Mouse (Mus musculus) heart, postnatal 25 days (tissue): ENCODE results near the gene Spdef. TPM values are rescaled to one million over a fixed set of nuclear protein-coding genes. Genes with fewer than 3 reads are reported as not detected.

Experiments
- DNase-seq: peaks from one replicate; pipeline ENCODE4 v3.0.0; 2022; ENCODE audit warnings: low spot score
- intact Hi-C: fragments of 180-260 bp; cut with DNase I; formaldehyde crosslinking; loops from one replicate; pipeline ENCODE4 v1.15.1; 2025
- total RNA-seq, 2 experiments: library from RNA; stranded (reverse); gene quantifications; 2 replicates each; pipeline ENCODE4 v1.2.3; 2021

Spdef gene
- total RNA-seq, 2 experiments from 2014 or later, result not detected

DNA sequence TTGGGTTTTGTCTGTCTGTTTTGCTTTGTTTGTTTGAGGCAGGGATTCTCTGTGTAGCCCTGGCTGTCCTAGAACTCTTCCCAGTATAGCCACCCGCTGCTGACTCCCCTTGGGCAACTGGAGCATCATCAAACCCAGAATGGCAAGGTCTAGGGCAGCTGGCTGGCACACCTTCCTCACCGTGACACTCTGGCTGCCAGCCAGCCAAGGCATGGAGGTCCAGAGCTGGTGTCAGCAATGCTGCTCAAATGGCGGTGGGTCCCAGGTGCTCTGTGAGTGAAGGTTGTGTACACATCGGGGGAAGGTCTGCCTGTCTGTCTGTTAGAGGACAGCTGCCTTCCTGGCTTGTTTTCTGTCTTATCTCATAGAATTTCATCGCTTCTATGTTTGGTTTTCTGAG, 3.4 kb upstream of the Spdef start:
- intact Hi-C loops, result no loop called here
- DNase-seq, result no peak

DNA sequence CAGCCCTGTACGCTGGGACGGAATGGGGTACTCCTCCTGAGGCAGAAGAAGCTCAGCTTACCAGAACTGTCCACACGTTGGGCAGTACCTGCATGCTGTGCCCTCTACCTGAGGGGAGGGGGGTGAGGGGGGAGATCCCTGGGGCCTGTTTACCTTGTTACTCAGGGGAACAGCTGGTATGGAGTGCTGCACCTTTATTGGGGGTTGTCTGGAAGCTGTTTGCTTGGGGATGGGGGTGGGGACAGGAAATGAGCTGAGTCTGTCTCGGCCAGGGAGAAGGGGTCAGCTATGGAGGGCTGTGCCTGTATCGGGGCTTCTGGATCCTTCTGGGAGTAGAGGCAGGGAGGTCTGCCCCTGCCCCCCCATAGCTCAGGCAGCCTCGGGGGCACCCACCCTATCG, 2.2 kb downstream of the Spdef start:
- intact Hi-C loops, result no loop called here

DNA sequence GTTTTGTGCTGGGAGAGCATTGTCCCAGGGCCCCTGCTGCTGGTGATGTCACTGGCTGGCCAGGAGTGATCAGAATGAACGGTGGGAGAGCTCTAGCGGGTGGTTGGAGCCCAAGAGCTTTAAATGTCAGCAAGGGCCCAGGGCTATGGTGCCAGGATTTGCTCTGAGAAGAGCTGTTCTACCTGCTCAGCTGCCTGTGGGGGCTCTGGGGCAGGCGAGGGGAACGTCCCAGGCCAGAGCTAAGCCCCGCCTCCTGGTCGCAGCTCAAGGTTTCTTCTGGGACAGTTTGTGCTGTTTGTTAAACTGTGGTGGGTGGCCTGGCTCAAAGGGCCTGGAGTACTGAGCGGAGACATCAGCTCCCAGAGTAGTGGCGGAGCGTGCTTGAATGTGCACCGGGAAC, 3.3 kb downstream of the Spdef start:
- intact Hi-C loops, result no loop called here

More for the DNA sequence above, 2.2 kb downstream of the Spdef start:
- no peak for DNase-seq

DNA sequence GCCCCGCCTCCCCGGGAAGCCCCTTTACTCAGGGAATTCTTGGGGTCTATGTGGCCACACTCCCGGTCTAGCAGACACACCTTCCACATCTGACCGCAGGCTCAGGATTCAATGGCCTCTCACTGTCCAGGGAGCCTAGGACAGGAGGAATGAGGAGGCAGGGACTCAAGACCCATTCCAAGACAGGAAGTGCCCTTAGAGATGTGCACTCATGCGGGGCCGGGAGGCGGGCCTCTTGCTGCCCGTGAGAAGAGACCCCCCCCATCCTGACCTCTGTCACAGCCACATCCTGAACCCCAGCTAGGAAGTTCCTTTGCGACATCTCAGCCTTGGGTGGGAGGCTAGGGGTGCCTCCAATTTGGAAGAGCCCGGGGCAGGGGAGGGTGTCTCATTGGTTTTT, 3.7 kb downstream of the Spdef start:
- intact Hi-C loops, result no loop called here
- no peak for DNase-seq

More for the DNA sequence above, 3.3 kb downstream of the Spdef start:
- DNase-seq, result no peak

DNA sequence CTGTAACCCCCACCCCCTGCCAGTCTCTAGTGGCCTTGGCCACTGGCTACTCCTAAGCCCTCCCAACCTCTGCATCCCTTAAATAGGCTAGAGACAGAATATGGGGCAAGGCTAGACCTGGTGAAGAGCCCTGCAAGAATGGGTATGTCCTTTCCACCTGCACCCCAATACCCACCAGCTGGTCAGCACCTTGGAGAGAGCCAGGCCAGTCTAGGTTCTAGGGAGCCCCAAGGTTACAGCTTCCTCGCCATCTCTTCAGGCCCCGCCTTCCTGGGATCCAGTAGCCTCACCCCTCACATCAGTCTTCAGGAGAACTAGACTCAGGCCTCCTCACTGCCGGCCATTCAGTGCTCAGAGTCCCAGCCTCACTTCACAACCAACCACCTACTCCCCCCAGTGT, 4.4 kb downstream of the Spdef start:
- intact Hi-C loops, result no loop called here

DNA sequence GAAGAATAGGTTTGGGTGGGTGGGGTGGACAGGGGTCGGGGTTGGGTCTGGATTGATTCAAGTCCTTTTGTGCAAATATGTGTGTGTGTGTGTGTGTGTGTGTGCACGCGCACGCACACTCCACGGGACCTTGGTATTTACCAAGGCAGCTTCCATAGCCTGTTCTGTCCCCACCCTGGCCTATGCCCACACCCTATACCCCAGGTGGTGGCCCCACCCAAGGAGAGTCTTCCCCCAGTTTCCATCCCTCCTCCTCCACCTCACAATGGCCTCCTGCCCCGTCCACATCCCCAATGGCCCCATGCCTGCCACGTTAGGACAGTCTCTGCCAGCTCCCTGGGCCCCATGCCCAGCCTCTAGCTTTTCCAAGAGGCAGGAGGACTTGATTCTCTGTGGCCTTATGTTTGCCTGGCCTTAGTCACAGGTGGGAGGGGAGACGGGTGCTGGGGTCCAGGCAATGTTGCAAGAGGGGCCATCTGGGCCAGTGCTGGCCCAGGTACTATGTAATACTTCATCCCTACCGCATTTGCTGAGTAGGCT, 7.6 kb downstream of the Spdef start:
- no peak for DNase-seq
- intact Hi-C loops, result no loop called here

More for the DNA sequence above, 4.4 kb downstream of the Spdef start:
- no peak for DNase-seq

DNA sequence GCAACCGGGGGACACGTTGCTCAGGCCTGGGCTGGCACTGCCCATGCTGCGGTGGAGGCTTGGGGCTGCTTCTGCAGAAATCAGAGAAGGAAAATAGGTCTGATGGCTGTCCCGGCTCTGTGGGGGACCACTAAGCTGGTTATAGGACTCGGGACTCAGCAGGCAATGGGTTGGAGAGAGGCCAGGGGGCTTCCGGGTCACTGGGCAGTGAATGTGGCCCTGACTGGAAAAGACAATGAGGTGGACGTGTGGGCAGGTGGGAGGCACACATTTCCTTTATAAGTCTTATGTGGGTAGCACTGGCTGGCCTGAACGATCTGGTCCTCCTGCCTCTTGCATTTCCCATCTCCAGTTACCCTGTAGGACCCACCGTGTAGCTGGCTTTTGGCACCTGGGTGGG, 8.4 kb downstream of the Spdef start:
- no peak for DNase-seq
- intact Hi-C loops, result no loop called here

DNA sequence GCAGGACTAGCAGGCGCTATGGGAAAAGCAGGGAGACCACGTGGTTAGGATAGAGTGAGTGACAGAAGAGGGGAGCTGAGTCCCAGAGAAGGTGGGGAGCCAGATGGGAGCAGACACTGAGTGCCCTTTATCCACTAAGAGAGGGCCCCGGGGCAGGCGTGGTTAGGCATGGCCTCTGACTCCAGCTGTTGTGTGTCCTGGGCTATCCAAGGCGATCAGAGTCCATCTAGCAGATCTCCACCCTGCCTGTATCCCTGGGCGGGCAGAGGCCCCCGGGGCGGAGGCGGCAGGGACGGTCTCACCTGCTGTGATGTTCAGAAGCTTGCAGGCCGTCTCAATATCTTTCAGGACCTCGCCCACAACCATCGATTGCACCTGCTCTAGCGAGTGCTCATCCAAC, 9.1 kb downstream of the Spdef start:
- intact Hi-C loops, result no loop called here
- no peak for DNase-seq

DNA sequence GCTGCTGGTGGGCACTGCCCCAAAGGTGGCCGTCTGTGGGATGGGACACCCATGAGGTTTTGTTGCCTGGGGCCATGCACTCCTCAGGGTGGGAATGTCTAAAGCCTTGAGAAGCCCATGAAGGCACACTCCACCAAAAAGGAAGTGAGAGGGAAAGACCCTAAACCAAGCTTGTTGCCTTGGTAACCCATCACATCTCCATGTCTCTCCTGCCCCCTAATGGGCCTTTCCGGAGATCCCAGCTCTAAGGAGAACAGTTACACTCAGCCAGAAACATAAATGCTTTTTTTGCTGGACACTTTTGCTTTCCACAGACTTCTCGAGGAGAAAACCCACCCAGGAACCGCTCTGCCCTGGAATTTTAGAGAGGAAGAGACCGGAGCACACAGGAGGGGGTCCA, 10.5 kb downstream of the Spdef start:
- no peak for DNase-seq
- intact Hi-C loops, result no loop called here

DNA sequence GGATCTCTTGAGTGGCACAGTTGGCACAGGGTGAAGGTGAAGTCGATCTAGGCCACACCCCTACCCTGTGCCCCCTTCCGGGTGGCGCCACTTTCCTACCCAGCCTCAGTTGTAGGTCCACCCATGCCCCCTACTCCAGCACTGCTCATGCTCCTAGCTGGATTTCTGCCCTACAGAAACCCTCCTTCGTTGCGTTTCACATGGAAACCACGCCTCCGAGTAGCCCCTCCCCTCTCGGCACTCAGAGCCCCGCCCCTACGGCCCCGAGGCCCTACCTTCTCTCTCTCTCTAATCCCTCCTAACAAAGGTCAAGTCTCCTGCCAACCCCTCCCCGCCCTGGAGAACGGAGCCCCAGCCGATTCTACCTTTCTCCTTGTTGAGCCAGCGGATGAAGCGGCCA, 12.0 kb downstream of the Spdef start:
- intact Hi-C loops, result no loop called here

DNA sequence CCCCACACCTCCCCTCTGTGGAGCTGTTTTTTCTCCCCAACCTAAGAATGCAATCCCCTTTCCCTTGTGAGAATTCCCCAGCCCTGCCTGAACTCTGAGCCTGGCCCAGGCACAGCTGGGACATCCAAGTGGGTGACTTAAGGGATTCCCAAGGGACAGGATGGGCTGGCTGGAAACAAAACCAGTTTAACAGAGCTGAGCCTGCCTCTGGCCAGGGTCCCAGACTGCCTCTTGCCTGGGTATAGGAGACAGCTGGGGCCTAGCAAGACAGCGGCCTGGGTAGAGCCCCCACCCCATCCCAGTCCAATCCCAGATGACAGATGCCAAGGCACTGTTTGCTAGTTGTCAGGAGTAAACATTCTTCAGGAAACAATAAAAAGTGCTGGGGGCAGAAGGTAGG, 15.9 kb downstream of the Spdef start:
- intact Hi-C loops, result no loop called here
- DNase-seq, result no peak

More for the DNA sequence above, 12.0 kb downstream of the Spdef start:
- DNase-seq, result no peak

DNA sequence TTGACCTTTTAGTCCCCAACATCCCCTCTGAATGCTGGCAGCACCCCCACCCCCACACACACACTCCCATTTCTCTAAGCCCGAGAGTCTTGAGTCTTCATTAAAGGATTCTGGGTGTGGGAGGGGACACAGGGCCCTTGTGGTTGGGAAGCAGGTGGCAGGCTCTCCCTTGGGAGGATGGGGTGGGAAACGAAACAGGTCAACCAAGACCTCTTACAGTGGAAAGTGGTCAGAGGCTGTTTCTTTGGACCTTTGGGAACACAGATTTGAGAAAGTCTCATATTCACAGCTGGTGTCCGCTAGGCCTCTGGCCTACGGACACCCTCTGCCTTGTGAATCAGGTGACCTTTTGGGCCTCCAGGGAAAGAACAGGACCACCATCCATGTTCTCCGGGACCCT, 19.1 kb downstream of the Spdef start:
- intact Hi-C loops, result no loop called here
- no peak for DNase-seq

DNA sequence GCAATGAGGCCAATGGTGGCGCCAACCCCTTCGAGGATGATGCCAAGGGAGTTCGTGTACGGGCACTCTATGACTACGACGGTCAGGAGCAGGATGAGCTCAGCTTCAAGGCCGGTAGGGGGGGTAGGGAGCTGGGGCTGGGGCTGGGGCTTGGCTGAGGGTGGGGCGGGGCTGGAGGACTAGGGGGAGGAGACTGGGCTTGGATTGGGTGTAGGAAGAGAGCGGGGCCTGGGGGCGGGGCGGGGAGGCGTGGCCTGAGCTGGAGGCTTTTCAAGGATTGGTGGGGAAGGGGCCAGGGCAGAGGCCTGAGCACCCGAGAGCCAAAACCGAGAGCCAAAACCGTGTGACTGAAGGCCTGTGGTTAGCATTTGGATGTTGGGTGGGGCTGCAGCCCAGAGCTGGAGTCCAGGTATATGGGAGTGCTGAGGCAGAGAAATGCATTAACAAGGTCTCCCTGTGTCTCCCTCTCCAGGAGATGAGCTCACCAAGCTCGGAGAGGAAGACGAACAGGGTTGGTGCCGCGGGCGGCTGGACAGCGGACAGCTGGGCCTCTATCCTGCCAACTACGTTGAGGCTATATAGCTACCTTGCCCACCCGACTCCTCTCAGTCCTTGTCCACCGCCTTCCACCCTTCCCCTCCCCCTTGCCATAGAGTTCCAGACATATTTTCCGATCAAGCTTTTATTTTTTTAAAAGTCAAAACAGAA, 20.6 kb downstream of the Spdef start:
- intact Hi-C loops, result no loop called here
- DNase-seq, result peak; percentile 12

DNA sequence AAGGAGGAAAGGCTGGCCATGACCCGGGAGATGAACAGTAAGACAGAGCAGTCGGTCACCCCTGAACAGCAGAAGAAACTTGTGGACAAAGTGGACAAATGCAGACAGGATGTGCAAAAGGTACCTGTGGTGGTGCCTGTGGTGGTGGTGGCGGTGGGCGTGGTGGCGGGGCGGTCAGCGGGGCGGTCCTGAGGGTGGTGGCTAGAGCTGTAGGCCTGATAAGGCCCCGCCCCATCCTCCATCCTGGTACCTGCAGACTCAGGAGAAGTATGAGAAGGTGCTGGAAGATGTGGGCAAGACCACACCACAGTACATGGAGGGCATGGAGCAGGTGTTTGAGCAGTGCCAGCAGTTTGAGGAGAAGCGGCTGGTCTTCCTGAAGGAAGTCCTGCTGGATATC, 23.1 kb downstream of the Spdef start:
- intact Hi-C loops, result no loop called here
- DNase-seq, result no peak

DNA sequence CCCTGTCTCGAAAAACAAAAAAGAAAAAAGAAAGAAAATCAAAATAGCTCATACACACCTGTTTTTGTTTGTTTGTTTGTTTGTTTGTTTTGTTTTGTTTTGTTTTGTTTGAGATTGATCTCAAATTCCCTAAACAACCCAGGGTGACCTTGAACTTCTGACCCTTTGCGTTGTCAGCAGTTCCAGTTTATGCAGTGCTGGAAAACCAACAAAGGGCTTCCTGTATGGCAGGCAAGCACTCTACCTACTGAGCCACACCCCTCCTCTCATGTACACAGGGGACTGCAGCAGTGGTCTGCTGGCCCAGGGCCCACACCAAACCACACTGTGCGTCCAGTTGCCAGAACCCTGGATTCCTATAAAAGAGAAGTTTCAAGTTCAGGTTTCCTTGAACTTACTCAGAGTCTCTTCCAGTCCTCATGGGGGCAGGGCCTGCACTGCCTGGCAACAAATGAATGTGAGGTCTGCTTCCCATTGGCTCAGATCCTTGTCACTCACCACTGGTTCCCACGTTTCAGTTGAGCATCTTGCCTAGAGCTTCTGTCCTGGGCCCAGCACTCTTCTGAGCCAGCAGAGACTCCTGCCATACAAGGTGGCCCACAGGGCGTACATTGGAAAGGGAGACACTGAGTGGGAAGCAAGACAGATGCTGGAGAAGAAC, 24.7 kb downstream of the Spdef start:
- DNase-seq, result no peak

DNA sequence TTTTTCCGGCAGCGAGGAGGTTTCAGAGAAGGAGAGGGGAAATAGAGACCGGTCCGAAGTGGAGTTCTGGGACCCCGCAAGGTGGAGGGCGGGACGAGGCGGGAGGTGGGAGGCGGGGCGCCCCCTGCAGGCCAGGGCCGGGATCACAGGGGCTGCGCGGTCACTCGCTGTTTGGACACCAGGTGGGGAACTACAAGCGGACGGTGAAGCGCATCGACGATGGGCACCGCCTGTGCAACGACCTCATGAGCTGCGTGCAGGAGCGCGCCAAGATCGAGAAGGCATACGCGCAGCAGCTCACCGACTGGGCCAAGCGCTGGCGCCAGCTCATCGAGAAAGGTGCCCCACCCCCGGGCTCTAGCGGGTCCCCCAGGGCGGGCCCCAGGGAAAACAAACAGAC, 26.2 kb downstream of the Spdef start:
- intact Hi-C loops, result no loop called here
- no peak for DNase-seq

More for the DNA sequence above, 24.7 kb downstream of the Spdef start:
- intact Hi-C loops, result no loop called here

DNA sequence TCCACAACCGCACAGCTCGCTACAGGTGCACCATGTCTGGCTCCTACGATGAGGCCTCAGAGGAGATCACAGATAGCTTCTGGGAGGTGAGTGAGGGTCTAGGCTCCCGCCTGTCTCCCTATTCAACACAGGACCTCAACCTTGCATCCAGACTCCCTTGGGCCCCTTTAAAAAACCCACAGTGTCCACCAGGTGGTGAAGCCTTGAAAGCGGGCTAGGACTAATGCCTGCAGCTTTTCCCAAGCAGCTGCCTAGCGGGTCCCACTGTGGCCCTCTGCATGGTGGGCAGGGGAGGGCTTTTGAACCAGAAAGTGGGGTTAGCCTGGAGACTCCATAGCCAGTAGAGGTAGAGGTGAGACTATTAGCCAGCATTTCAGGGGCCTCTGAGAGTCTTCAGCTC, 26.9 kb downstream of the Spdef start:
- DNase-seq, result no peak
- intact Hi-C loops, result no loop called here

DNA sequence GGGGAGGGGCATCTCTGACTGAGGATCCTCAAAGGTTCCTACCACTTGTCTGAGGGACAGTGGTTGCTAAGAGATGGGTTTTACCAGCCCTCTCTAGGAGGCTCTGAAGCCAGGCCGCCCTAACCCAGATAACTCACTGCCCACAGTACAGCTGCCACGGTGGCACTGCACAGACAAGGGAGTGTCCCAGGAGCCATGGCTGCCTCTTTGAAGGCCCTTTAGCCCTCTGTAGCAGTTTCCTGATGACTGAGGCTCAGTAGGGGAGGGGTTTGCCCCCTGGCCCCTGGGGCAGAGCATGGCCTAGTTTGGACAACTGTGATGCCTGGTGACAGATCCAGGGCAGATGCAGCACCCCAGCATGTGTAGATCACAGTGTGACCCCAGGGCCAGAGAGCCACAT, 27.9 kb downstream of the Spdef start:
- no peak for DNase-seq
- intact Hi-C loops, result no loop called here

DNA sequence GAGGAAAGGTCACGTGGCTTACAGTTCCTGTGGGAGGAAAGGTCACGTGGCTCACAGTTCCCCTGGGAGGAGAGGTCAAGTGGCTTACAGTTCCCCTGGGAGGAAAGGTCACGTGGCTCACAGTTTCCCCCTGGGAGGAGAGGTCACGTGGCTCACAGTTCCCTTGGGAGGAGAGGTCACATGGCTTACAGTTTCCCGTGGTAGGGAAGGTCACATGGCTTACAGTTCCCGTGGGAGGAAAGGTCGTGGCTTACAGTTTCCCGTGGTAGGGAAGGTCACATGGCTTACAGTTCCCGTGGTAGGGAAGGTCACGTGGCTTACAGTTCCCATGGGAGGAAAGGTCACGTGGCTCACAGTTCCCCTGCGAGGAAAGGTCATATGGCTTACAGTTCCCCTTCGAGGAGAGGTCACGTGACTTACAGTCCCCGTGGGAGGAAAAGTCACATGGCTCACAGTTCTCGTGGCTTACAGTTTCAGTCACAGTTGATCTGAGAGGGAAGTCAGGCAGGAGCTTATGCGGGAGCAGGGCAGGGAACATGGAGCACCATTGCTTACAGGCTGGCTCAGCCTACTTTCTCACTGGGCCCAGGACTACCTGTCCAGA, 29.0 kb downstream of the Spdef start:
- intact Hi-C loops, result no loop called here
- DNase-seq, result no peak

DNA sequence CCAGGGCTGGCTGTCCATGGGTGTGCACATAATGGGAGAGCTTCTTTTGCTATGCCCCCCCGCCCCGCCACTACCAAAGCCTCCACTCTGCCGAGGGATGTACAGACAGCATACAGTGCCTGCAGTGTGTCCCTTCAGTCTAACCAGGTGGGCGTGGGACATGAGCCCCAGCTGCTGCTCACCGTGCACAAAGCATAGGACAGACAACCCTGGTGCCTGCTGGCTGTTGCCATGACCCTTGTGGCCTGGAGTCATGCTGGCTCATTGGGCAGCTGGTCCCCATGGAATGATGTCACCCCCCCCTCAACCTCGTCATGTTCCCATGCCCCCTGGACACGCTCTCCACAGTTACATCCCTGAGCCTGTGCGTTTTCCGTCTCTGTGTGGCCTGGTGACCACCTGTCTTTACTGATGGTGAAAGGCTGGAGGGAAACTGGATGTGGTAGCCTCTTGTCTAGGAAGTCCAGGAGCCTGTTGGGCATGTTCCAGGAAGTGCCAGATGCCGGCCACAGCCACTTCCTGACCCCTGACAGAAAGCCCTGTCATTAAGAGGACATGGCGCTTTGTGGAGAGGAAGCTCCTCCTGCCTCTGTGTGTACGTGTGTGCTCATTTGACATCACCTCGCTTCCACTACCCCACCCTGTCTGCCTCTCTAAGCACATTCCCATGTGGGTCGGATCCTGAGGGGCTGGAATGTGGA, 37.6 kb downstream of the Spdef start:
- DNase-seq, result no peak
- intact Hi-C loops, result no loop called here

DNA sequence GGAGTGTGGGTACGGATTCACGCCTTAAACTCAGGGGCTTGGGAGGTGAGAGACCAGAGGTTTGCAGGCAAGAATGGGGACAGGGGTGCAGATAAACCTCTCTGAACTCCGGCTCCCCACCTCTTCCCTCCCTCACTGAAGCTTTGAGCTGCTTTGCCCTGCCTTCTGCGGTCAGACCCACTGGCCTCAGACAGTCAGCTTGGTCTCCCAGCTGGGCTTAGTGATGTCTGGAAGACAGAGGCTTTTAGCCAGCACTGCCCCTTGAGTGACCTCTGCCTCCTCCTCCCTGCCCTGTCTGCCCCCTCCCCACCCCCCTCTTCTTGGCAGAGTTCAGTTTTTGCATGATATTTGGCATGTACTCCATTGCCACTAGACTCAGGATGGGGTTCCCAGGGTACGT, 42.4 kb downstream of the Spdef start:
- intact Hi-C loops, result no loop called here
- DNase-seq, result no peak
